ENCODE assay signal across 24 mouse cellular contexts in genomic region chr6:53396421-53396820, GRCm38 (mm10).
"Had no signal": no experiment of that assay in that cellular context is flagged by ENCODE, and none has a peak within 500 bp of the region (broad histone marks: within the 10 kb centered on the region; RNA-seq: fewer than 3 reads in every experiment).

No protein-coding gene starts in this region.

- H3K36me3 ChIP-seq: liver, embryonic 12.5 days; liver, embryonic 15.5 days; lung, embryonic 15.5 days; midbrain, embryonic 10.5 days; midbrain, embryonic 13.5 days; neural tube, embryonic 13.5 days had no signal

- H3K27ac ChIP-seq: kidney, postnatal 0 days; layer of hippocampus, adult 2 months; limb, embryonic 13.5 days; liver, embryonic 12.5 days; liver, embryonic 15.5 days; lung, embryonic 15.5 days; midbrain, embryonic 10.5 days; midbrain, embryonic 13.5 days; neural tube, embryonic 13.5 days had no signal

- ATAC-seq: liver, embryonic 12.5 days; midbrain, embryonic 13.5 days; midbrain, embryonic 16.5 days had no signal

- H3K4me3 ChIP-seq: layer of hippocampus, adult 2 months; limb, embryonic 13.5 days; liver, embryonic 12.5 days; liver, embryonic 15.5 days; lung, embryonic 15.5 days; megakaryocyte, embryonic 14.5 days; midbrain, embryonic 10.5 days; midbrain, embryonic 13.5 days; myocyte; neural tube, embryonic 13.5 days had no signal

- H3K9me3 ChIP-seq: limb, embryonic 13.5 days; liver, embryonic 12.5 days; liver, embryonic 15.5 days; lung, embryonic 15.5 days; megakaryocyte, embryonic 14.5 days; midbrain, embryonic 10.5 days; midbrain, embryonic 13.5 days; neural tube, embryonic 13.5 days had no signal

- H3K9ac ChIP-seq: limb, embryonic 13.5 days; liver, embryonic 12.5 days; liver, embryonic 15.5 days; lung, embryonic 15.5 days; midbrain, embryonic 13.5 days; neural tube, embryonic 13.5 days had no signal

- H3K27me3 ChIP-seq: limb, embryonic 13.5 days; liver, embryonic 12.5 days; liver, embryonic 15.5 days; lung, embryonic 15.5 days; neural tube, embryonic 13.5 days had no signal

- DNase-seq: kidney, adult 9 months; kidney, postnatal 25 days; layer of hippocampus, adult 9-11 months; left cerebral cortex, postnatal 4 days; liver; lung, adult 18-20 months; lung, postnatal 10 days; lung, postnatal 36 days; retina, postnatal 1 day; thymus, adult 2 months; thymus, postnatal 14 days; thymus, postnatal 4 days had no signal

- H3K4me1 ChIP-seq: liver, embryonic 12.5 days; liver, embryonic 15.5 days had no signal

- H3K4me2 ChIP-seq: limb, embryonic 13.5 days; liver, embryonic 12.5 days; liver, embryonic 15.5 days; lung, embryonic 15.5 days; midbrain, embryonic 13.5 days; neural tube, embryonic 13.5 days had no signal
